Mouse (Mus musculus): ENCODE measurements around the gene Gm9887. TPM values are rescaled to one million over a fixed set of nuclear protein-coding genes. Genes with fewer than 3 reads are reported as not detected.
A peak's percentile ranks its signal among the peaks of the same experiment; 100 is the strongest.

Gm9887 gene
- 1 to 10 TPM in 1 of 2 experiments, under 1 TPM in 1; 0.89 to 1.2 TPM for total RNA-seq (2021)

- intact Hi-C loops (cut with DNase I): loop anchor here (5.0 to 10.0 kb wide), 5 partner anchors 50 to 145 kb away; no protein-coding TSS in a partner anchor
- DNase-seq: peak; percentile 99
Observed at GRCm38 (mm10) chr12:69371854-69372671, at the start of gene Gm9887, which contains the start of gene Arf6. TSS of gene Gm9887 (minus strand) at chr12:69372458. TSS of gene Arf6 (plus strand) at chr12:69372150.

GRCm38 (mm10) chr12:69420716-69421115, 48.5 kb upstream of the Gm9887 start:
- no peak for DNase-seq
- intact Hi-C loops (cut with DNase I): loop anchor here (5.0 kb wide), 1 partner anchor 48 kb away; the partner anchor contains the start of genes Arf6 and Gm9887

- DNase-seq: no peak
Observed at GRCm38 (mm10) chr12:69419606-69420005, 47.3 kb upstream of the Gm9887 start.

GRCm38 (mm10) chr12:69419017-69419605, 46.9 kb upstream of the Gm9887 start:
- DNase-seq: no peak
- intact Hi-C loops (cut with DNase I): no loop called here

More at GRCm38 (mm10) chr12:69419606-69420005, 47.3 kb upstream of the Gm9887 start:
- intact Hi-C loops (cut with DNase I): loop anchor here (5.0 kb wide), 1 partner anchor 47 kb away; the partner anchor contains the start of genes Arf6 and Gm9887

GRCm38 (mm10) chr12:69418606-69419005, 46.3 kb upstream of the Gm9887 start:
- DNase-seq: no peak

GRCm38 (mm10) chr12:69417701-69418291, 45.5 kb upstream of the Gm9887 start:
- DNase-seq: no peak
- intact Hi-C loops (cut with DNase I): no loop called here

More at GRCm38 (mm10) chr12:69418606-69419005, 46.3 kb upstream of the Gm9887 start:
- intact Hi-C loops (cut with DNase I): no loop called here

- DNase-seq: no peak
- intact Hi-C loops (cut with DNase I): no loop called here
Observed at GRCm38 (mm10) chr12:69416793-69417192, 44.5 kb upstream of the Gm9887 start.

GRCm38 (mm10) chr12:69414826-69415572, 42.7 kb upstream of the Gm9887 start:
- DNase-seq: peak in 1 of 2 experiments; percentile 19
- intact Hi-C loops (cut with DNase I): no loop called here

- DNase-seq: no peak
Observed at GRCm38 (mm10) chr12:69413303-69413702, 41.0 kb upstream of the Gm9887 start.

GRCm38 (mm10) chr12:69411936-69412335, 39.7 kb upstream of the Gm9887 start:
- no peak for DNase-seq
- intact Hi-C loops (cut with DNase I): no loop called here

More at GRCm38 (mm10) chr12:69413303-69413702, 41.0 kb upstream of the Gm9887 start:
- intact Hi-C loops (cut with DNase I): no loop called here

- DNase-seq: no peak
- intact Hi-C loops (cut with DNase I): no loop called here
Observed at GRCm38 (mm10) chr12:69410767-69411166, 38.5 kb upstream of the Gm9887 start.

GRCm38 (mm10) chr12:69402594-69403167, 30.4 kb upstream of the Gm9887 start:
- DNase-seq: no peak
- intact Hi-C loops (cut with DNase I): no loop called here

GRCm38 (mm10) chr12:69402100-69402499, 29.8 kb upstream of the Gm9887 start:
- intact Hi-C loops (cut with DNase I): no loop called here

GRCm38 (mm10) chr12:69400871-69401286, 28.6 kb upstream of the Gm9887 start:
- no peak for DNase-seq
- intact Hi-C loops (cut with DNase I): no loop called here

More at GRCm38 (mm10) chr12:69402100-69402499, 29.8 kb upstream of the Gm9887 start:
- no peak for DNase-seq

- DNase-seq: no peak
Observed at GRCm38 (mm10) chr12:69400367-69400766, 28.1 kb upstream of the Gm9887 start.

GRCm38 (mm10) chr12:69394456-69394855, 22.2 kb upstream of the Gm9887 start:
- no peak for DNase-seq
- intact Hi-C loops (cut with DNase I): no loop called here

More at GRCm38 (mm10) chr12:69400367-69400766, 28.1 kb upstream of the Gm9887 start:
- intact Hi-C loops (cut with DNase I): no loop called here

GRCm38 (mm10) chr12:69393076-69393475, 20.8 kb upstream of the Gm9887 start:
- intact Hi-C loops (cut with DNase I): no loop called here
- no peak for DNase-seq

GRCm38 (mm10) chr12:69390000-69390698, 17.9 kb upstream of the Gm9887 start:
- no peak for DNase-seq
- intact Hi-C loops (cut with DNase I): no loop called here

- intact Hi-C loops (cut with DNase I): no loop called here
- no peak for DNase-seq
Observed at GRCm38 (mm10) chr12:69389273-69389938, 17.1 kb upstream of the Gm9887 start.
